Mouse (Mus musculus) neural tube, embryonic 15.5 days (tissue): ENCODE results near the gene Coro2b. TPM values are rescaled to one million over a fixed set of nuclear protein-coding genes. Genes with fewer than 3 reads are reported as not detected.

Experiments
- ATAC-seq: fragments of 200-750 bp; cut with Nextera tagmentation; 2 replicates; pipeline ENCODE4 v1.8.0; 2017; ENCODE audit warnings: mild to moderate bottlenecking, moderate TSS enrichment, moderate library complexity; ENCODE audit not compliant: low FRiP score
- H3K27ac ChIP-seq: fragments of 300-500 bp; sonication (generic); replicated peaks from 2 replicates; pipeline ENCODE4 v1.5.1; 2015; ENCODE audit warnings: mild to moderate bottlenecking, inconsistent platforms
- H3K27me3 ChIP-seq: fragments of 300-500 bp; sonication (generic); replicated peaks from 2 replicates; pipeline ENCODE4 v1.6.1; 2015; ENCODE audit warnings: inconsistent platforms
- H3K36me3 ChIP-seq: fragments of 300-500 bp; sonication (generic); 2 replicates; pipeline ENCODE4 v1.6.1; 2015; ENCODE audit warnings: inconsistent platforms
- H3K4me1 ChIP-seq: fragments of 300-500 bp; sonication (generic); 2 replicates; pipeline ENCODE4 v1.6.1; 2015; ENCODE audit warnings: inconsistent platforms
- H3K4me2 ChIP-seq: fragments of 300-500 bp; sonication (generic); 2 replicates; pipeline ENCODE4 v1.6.1; 2015; ENCODE audit warnings: inconsistent platforms, mild to moderate bottlenecking, moderate library complexity
- H3K4me3 ChIP-seq: fragments of 300-500 bp; sonication (generic); replicated peaks from 2 replicates; pipeline ENCODE4 v1.5.1; 2015; ENCODE audit warnings: mild to moderate bottlenecking, inconsistent platforms
- H3K9ac ChIP-seq: fragments of 300-500 bp; sonication (generic); replicated peaks from 2 replicates; pipeline ENCODE4 v1.6.1; 2015; ENCODE audit warnings: mild to moderate bottlenecking, inconsistent platforms
- H3K9me3 ChIP-seq: fragments of 300-500 bp; sonication (generic); replicated peaks from 2 replicates; pipeline ENCODE4 v1.6.1; 2016; ENCODE audit warnings: inconsistent platforms
- WGBS: fragments of 180-500 bp; shearing (Covaris S2); methylation state at CpG from one replicate; pipeline ENCODE4 v1.1.7; 2015; ENCODE audit warnings: mixed read lengths; 5-methylcytosine and 5-hydroxymethylcytosine counted together
- polyA plus RNA-seq: library from polyadenylated mRNA; unstranded; fragments of >200 nt; fragmentation: Nextera tagmentation; extraction: Ambion mirVana; gene quantifications from 2 replicates; pipeline ENCODE4 v1.2.1, GENCODE M21; 2015

Gene Coro2b
- polyA plus RNA-seq, 1 experiment from 2014 or later = 38.2 TPM

DNA sequence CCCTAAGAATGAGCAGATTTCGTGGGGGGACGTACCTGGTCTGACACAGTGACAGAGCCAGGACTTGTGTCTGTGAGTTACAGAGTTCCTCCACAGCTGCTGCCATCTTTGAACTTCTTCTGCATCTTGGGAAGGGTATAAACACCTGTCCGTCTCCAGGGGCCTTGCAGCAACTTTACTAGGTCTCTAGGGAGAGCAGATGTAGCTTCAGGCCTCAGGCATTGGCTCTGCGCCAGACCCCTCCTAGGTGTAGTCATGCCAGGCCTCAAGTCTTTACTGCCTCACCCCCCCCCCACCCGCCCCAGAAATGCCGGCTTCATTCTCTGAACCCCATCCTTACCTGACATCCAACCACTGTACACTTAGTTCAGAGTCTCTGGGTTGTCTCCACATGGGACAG lies 1.1 kb upstream of the Coro2b start:
- H3K4me3 ChIP-seq = no peak overlapping the region
- no peaks in the 10 kb centered on the region for H3K36me3 ChIP-seq
- H3K9me3 ChIP-seq = no peaks in the 10 kb centered on the region
- 75% methylated on average over 6 of the region's 6 CpGs for WGBS
- no peak for ATAC-seq
- H3K4me2 ChIP-seq = no peak overlapping the region
- peaks cover 74% of the 10 kb centered on the region for H3K4me1 ChIP-seq
- no peaks in the 10 kb centered on the region for H3K27me3 ChIP-seq
- no peak overlapping the region for H3K27ac ChIP-seq
- no peak overlapping the region for H3K9ac ChIP-seq

DNA sequence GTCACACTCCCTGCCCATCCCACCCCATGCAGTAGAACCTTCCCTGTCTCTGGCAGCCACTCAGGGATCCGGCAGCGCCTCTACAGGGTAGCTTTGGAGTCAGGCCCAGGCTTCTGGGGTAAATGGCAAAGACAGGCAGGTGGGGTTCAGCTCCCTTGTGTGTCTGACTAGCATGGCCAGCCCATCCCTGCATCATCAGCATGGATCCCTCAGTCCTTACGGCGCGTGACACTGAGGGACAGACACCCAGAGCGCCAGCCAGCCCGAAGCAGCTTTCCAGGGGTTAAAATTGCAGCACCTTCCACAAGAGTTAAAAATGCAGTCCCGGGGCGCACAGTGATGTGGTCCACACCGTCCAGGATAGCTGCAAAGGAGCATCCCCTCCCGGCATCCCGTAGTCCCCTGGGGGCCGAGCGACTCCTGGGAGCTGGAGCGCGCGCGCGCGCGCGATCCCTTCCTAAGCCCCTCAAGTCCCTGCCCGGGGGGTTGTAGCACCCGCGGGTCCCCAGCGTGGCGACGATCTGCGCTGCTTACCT lies 657 bp downstream of the Coro2b start:
- under 1% methylated on average over 29 of the region's 29 CpGs for WGBS
- Histone ChIP-seq H3K36me3 (no peaks in the 10 kb centered on the region), H3K27ac (peak overlapping the region; percentile 95), H3K27me3 (no peaks in the 10 kb centered on the region), H3K4me1 (peaks cover 77% of the 10 kb centered on the region), H3K9me3 (no peaks in the 10 kb centered on the region), H3K4me2 (peak overlapping the region; percentile 80), H3K4me3 (peak overlapping the region; percentile 67), H3K9ac (peak overlapping the region; percentile 85)
- peak; percentile 42 for ATAC-seq

DNA sequence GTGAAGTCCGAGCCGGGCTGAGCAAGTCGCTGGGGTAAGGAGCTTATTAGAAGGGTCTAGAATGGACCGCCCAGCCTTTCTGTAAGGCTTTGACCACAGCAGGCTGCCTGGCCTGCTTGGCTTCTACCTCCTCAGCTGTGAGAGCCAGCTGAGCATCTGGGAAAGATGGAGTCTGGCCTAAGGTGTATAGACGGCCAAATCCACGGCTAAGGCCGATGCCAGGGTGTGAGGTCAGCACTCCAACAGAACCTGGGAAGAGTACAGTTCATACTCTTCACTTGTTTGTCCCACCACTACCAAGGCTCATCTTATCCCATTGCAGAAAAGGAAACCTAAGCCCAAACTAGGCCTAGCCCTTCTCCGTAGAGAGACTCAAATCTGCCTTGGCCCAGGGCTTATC lies 1.3 kb downstream of the Coro2b start:
- Histone ChIP-seq H3K27me3 (no peaks in the 10 kb centered on the region), H3K4me1 (peaks cover 76% of the 10 kb centered on the region), H3K4me3 (peak overlapping the region; percentile 67), H3K9ac (peak overlapping the region; percentile 85), H3K27ac (peak overlapping the region; percentile 95), H3K4me2 (peak overlapping the region; percentile 80), H3K9me3 (no peaks in the 10 kb centered on the region), H3K36me3 (no peaks in the 10 kb centered on the region)
- 64% methylated on average over 8 of the region's 8 CpGs for WGBS
- no peak for ATAC-seq

DNA sequence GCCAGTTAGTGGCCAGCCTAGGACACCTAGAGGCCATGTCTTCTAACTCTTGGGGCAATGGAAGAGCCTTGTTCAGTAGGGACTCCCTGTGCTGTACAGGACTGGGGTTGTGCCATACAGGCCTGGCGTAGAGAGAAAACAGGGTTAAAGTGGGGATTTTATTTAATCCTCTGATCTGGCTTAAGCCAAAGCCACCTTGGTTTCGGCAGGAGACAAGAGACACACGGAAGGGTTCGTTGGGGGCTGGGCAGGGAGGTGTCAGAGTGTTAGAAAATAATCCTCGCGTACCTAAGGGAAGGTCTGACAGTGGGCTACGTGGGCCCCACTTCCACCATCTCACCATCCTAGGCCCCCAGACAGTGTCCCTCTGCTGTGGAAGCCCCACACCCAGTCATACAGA lies 2.2 kb downstream of the Coro2b start:
- no peaks in the 10 kb centered on the region for H3K9me3 ChIP-seq
- H3K36me3 ChIP-seq = no peaks in the 10 kb centered on the region
- H3K27me3 ChIP-seq = no peaks in the 10 kb centered on the region
- 90% methylated on average over 7 of the region's 7 CpGs for WGBS
- peak overlapping the region; percentile 80 for H3K4me2 ChIP-seq
- H3K4me3 ChIP-seq = peak overlapping the region; percentile 67
- ATAC-seq = no peak
- no peak overlapping the region for H3K27ac ChIP-seq
- no peak overlapping the region for H3K9ac ChIP-seq
- peaks cover 78% of the 10 kb centered on the region for H3K4me1 ChIP-seq

GRCm38 (mm10) chr9:62534158-62534557 lies 2.7 kb downstream of the Coro2b start:
- Histone ChIP-seq H3K4me2 (peak overlapping the region; percentile 80; the same call in 1 of the 2 replicates), H3K4me3 (no peak overlapping the region), H3K27ac (no peak overlapping the region), H3K9me3 (no peaks in the 10 kb centered on the region), H3K9ac (no peak overlapping the region), H3K36me3 (no peaks in the 10 kb centered on the region), H3K27me3 (no peaks in the 10 kb centered on the region), H3K4me1 (peaks cover 80% of the 10 kb centered on the region)
- 78% methylated on average over 2 of the region's 2 CpGs for WGBS
- no peak for ATAC-seq

DNA sequence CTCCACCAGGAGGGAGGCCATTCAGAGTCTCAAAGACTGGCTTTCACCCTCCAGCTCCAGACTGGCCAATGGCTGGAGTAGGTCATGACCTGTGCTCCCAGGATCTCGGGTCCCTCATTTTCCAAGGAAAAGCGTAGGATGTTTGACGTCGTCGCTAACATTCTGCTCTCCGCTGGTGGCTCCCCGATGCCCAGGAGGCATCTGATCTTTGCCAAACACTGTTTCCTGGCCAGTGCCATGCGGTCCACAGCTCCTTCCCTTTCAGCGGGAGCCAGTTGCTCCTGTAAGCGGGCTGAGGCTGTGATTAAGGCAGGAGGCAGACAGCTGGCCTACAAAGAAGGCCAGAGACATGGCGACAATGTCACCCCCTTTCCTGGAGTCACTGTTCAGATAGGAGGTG lies 4.0 kb downstream of the Coro2b start:
- Histone ChIP-seq H3K4me1 (peaks cover 78% of the 10 kb centered on the region), H3K4me3 (no peak overlapping the region), H3K4me2 (peak overlapping the region; percentile 25), H3K36me3 (no peaks in the 10 kb centered on the region), H3K9ac (0 out of 2 replicates have a peak overlapping the region, but pooled peaks have one; percentile 26), H3K27me3 (no peaks in the 10 kb centered on the region), H3K9me3 (no peaks in the 10 kb centered on the region), H3K27ac (peak overlapping the region; percentile 84)
- no peak for ATAC-seq
- WGBS = 42% methylated on average over 11 of the region's 11 CpGs

DNA sequence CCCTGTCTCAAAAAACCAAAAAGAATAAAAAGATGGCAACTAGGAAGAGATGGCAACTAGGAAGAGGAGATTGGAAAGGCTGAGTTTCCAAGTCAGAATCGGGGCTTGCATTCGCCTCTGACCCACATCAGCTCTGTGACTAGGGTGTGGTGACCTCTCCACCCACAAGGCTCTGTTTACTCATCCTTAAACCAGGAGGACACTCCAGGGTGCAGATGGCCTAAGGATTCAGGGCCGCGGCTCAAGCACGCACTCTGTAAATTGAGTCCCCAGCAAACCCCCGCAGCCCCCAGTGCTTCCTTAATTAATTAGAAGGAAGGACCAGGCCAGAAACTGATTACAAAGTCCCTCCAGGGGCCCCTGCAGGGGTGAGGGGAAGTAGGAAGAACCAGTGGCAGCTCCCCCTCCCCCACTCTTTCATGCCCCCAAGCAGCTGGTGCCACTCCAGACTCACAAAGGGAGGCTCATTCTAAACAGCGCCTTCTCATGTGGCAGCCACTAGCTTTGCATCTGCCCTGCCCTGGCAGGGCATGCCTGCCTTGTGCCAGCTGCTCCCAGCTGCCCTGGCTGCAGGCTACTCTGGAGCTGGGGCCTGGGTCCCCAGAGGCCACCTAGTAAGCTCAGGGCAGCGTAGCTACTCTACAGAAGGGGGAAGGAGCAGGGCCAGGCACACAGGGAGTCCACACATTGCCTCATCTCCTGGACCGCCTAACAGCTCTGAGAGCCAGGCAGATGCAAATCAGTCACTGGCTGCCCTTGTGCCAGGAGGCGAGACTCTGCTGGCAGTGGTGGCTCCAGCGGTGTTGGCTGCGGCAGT lies 5.2 kb downstream of the Coro2b start:
- WGBS = 11% methylated on average over 12 of the region's 12 CpGs
- H3K4me1 ChIP-seq = peaks cover 74% of the 10 kb centered on the region
- H3K4me3 ChIP-seq = no peak overlapping the region
- H3K27me3 ChIP-seq = no peaks in the 10 kb centered on the region
- H3K9ac ChIP-seq = 0 out of 2 replicates have a peak overlapping the region, but pooled peaks have one; percentile 17
- H3K36me3 ChIP-seq = no peaks in the 10 kb centered on the region
- peak overlapping the region; percentile 84 for H3K27ac ChIP-seq
- peak; percentile 50 for ATAC-seq
- H3K9me3 ChIP-seq = no peaks in the 10 kb centered on the region
- peak overlapping the region; percentile 16 for H3K4me2 ChIP-seq

DNA sequence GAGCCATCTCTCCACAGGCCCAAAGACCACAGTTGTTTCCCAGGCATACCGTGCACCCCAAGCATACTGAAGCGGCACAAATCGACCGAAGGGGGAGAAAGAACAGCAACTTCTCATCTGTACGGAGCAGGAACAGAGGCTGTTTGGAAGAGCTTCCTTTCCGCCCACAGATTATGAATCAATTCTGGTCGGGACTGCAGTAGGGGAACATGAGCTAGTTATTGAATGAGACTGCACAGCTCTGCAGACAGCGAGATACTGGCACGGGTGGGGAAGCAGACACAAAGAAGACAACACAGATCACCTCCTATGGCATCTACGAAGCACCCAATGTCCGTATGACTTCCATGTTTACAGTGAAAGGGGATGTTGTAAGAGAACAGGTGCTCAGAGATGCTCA lies 8.3 kb downstream of the Coro2b start:
- Histone ChIP-seq H3K4me2 (no peak overlapping the region), H3K4me1 (peaks cover 79% of the 10 kb centered on the region), H3K4me3 (no peak overlapping the region), H3K27ac (no peak overlapping the region), H3K27me3 (no peaks in the 10 kb centered on the region), H3K9me3 (no peaks in the 10 kb centered on the region), H3K36me3 (no peaks in the 10 kb centered on the region), H3K9ac (no peak overlapping the region)
- WGBS = 84% methylated on average over 11 of the region's 11 CpGs
- ATAC-seq = no peak

DNA sequence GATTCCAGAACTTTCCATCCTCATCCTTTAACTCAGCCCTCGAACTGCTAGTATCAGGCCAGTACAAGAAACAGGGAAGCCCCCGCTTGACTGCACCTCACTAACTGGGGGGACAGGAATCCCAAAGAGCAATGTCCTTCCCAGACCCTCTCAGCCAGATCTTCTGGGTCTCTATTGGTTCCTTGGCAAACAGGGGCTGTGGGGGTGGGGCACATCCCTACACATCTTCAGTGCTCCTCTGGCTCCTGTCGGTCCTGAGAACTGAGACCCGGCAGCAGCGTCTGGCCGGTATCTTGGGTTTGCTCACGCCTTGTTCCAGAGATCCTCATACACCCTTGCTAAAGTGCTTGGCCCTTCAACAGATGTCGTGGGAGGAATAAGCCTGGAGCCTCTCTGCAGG lies 10.0 kb downstream of the Coro2b start:
- WGBS = 84% methylated on average over 8 of the region's 8 CpGs
- H3K27ac ChIP-seq = peak overlapping the region; percentile 77

GRCm38 (mm10) chr9:62526451-62526850 lies 10.4 kb downstream of the Coro2b start:
- peak; percentile 67 for ATAC-seq
- H3K4me1 ChIP-seq = peaks cover 79% of the 10 kb centered on the region
- H3K4me2 ChIP-seq = no peak overlapping the region
- H3K9me3 ChIP-seq = no peaks in the 10 kb centered on the region
- H3K9ac ChIP-seq = no peak overlapping the region
- peak overlapping the region; percentile 77 for H3K27ac ChIP-seq
- no peaks in the 10 kb centered on the region for H3K27me3 ChIP-seq
- 16% methylated on average over 3 of the region's 3 CpGs for WGBS
- H3K4me3 ChIP-seq = no peak overlapping the region
- H3K36me3 ChIP-seq = no peaks in the 10 kb centered on the region

More for the DNA sequence above, 10.0 kb downstream of the Coro2b start:
- H3K4me2 ChIP-seq = no peak overlapping the region
- no peaks in the 10 kb centered on the region for H3K9me3 ChIP-seq
- H3K4me1 ChIP-seq = peaks cover 79% of the 10 kb centered on the region
- no peak for ATAC-seq
- no peaks in the 10 kb centered on the region for H3K27me3 ChIP-seq
- no peaks in the 10 kb centered on the region for H3K36me3 ChIP-seq
- no peak overlapping the region for H3K4me3 ChIP-seq
- no peak overlapping the region for H3K9ac ChIP-seq

GRCm38 (mm10) chr9:62524761-62525308 lies 12.0 kb downstream of the Coro2b start:
- Histone ChIP-seq H3K4me3 (no peak overlapping the region), H3K27me3 (no peaks in the 10 kb centered on the region), H3K27ac (peak overlapping the region; percentile 77), H3K9ac (no peak overlapping the region), H3K4me2 (no peak overlapping the region), H3K36me3 (no peaks in the 10 kb centered on the region), H3K4me1 (peaks cover 81% of the 10 kb centered on the region), H3K9me3 (no peaks in the 10 kb centered on the region)
- no peak for ATAC-seq
- WGBS = 67% methylated on average over 4 of the region's 4 CpGs
